In the genomic region with DNA sequence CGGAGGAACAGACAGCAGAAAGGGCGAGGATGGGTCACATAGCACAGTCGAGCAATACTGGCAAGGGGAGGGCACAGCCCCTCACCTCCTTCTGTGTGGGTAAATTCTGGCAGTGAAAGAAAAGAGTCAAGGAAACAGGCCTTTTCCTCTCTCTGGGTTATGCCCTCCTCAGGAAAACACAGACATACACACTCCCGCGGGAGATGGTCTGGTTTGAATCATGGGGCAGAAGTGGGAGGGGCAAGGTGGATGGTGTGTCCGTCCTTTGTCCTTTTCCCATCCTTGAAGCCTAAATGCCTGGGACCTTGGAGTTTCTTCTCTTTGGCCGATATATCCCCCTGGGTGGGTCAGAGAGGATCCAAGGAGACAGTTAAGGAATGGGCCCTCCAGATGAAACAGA, we compare ENCODE assay signal across 23 mouse cellular contexts. TPM values are rescaled to one million over a fixed set of nuclear protein-coding genes. Genes with fewer than 3 reads are reported as not detected.
DNase-seq lines count a peak whose midpoint lies in the region; ATAC-seq lines count a peak whose summit lies in the region.
"Had no signal": no experiment of that assay in that cellular context is flagged by ENCODE, and none has a peak within 500 bp of the region (broad histone marks: within the 10 kb centered on the region; RNA-seq: fewer than 3 reads in every experiment).

No protein-coding gene starts in this region.

- no peaks in the 10 kb centered on the region for H3K4me1 ChIP-seq in forebrain, embryonic 11.5 days (replicated peaks; ENCODE audit: control insufficient read depth, insufficient read depth, low read length)
- H3K4me1 ChIP-seq in forebrain, embryonic 14.5 days (ENCODE audit: control insufficient read depth, insufficient read depth, low read length) = no peaks in the 10 kb centered on the region
- no peaks in the 10 kb centered on the region for H3K4me1 ChIP-seq in intestine, embryonic 14.5 days (replicated peaks; ENCODE audit: control insufficient read depth, insufficient read depth, low read length)
- peaks cover 8% of the 10 kb centered on the region for H3K4me1 ChIP-seq in intestine, embryonic 15.5 days (replicated peaks)
- peaks cover 13% of the 10 kb centered on the region for H3K4me1 ChIP-seq in embryonic facial prominence, embryonic 13.5 days
- H3K4me1 ChIP-seq: midbrain, embryonic 12.5 days had no signal

- no peak overlapping the region for H3K9ac ChIP-seq in forebrain, embryonic 11.5 days (ENCODE audit: low read length)
- no peak overlapping the region for H3K9ac ChIP-seq in forebrain, embryonic 14.5 days (ENCODE audit: low read length)
- H3K9ac ChIP-seq in intestine, embryonic 14.5 days (ENCODE audit: low read length) = no peak overlapping the region
- no peak overlapping the region for H3K9ac ChIP-seq in intestine, embryonic 15.5 days
- H3K9ac ChIP-seq in embryonic facial prominence, embryonic 13.5 days = no peak overlapping the region
- H3K9ac ChIP-seq: forebrain, postnatal 0 days; heart, embryonic 15.5 days; limb, embryonic 13.5 days; lung, embryonic 15.5 days; midbrain, embryonic 12.5 days; neural tube, embryonic 13.5 days had no signal

- no peaks in the 10 kb centered on the region for H3K27me3 ChIP-seq in forebrain, embryonic 11.5 days (ENCODE audit: control insufficient read depth, insufficient read depth, low read length)
- no peaks in the 10 kb centered on the region for H3K27me3 ChIP-seq in forebrain, embryonic 14.5 days (replicated peaks; ENCODE audit: control insufficient read depth, insufficient read depth, low read length)
- no peaks in the 10 kb centered on the region for H3K27me3 ChIP-seq in intestine, embryonic 14.5 days (replicated peaks; ENCODE audit: control insufficient read depth, insufficient read depth, low read length)
- H3K27me3 ChIP-seq in intestine, embryonic 15.5 days (replicated peaks) = no peaks in the 10 kb centered on the region
- no peaks in the 10 kb centered on the region for H3K27me3 ChIP-seq in embryonic facial prominence, embryonic 13.5 days
- H3K27me3 ChIP-seq: heart, embryonic 15.5 days; lung, embryonic 15.5 days; midbrain, embryonic 12.5 days; neural tube, embryonic 13.5 days had no signal

- H3K36me3 ChIP-seq in forebrain, embryonic 11.5 days (ENCODE audit: control insufficient read depth, insufficient read depth, low read length) = no peaks in the 10 kb centered on the region
- no peaks in the 10 kb centered on the region for H3K36me3 ChIP-seq in forebrain, embryonic 14.5 days (ENCODE audit: control insufficient read depth, insufficient read depth, low read length)
- no peaks in the 10 kb centered on the region for H3K36me3 ChIP-seq in intestine, embryonic 14.5 days (ENCODE audit: control insufficient read depth, insufficient read depth, low read length)
- H3K36me3 ChIP-seq in intestine, embryonic 15.5 days = no peaks in the 10 kb centered on the region
- no peaks in the 10 kb centered on the region for H3K36me3 ChIP-seq in embryonic facial prominence, embryonic 13.5 days
- H3K36me3 ChIP-seq: heart, embryonic 10.5 days; heart, embryonic 15.5 days; limb, embryonic 13.5 days; lung, embryonic 15.5 days; midbrain, embryonic 12.5 days; neural tube, embryonic 13.5 days had no signal

- ATAC-seq in forebrain, embryonic 11.5 days (replicated peaks; ENCODE audit: low FRiP score) = no peak
- no peak for ATAC-seq in forebrain, embryonic 14.5 days
- ATAC-seq in intestine, embryonic 14.5 days (replicated peaks; ENCODE audit: low FRiP score, low TSS enrichment, low read depth) = no peak
- ATAC-seq in intestine, embryonic 15.5 days = no peak
- no peak for ATAC-seq in embryonic facial prominence, embryonic 13.5 days (ENCODE audit: insufficient number of reproducible peaks, insufficient read depth, low FRiP score, low TSS enrichment, low read depth)
- ATAC-seq: forebrain, postnatal 0 days; Patski had no signal

- H3K27ac ChIP-seq in forebrain, embryonic 11.5 days (ENCODE audit: low read depth, low read length) = no peak overlapping the region
- no peak overlapping the region for H3K27ac ChIP-seq in forebrain, embryonic 14.5 days (ENCODE audit: low read depth, low read length)
- no peak overlapping the region for H3K27ac ChIP-seq in intestine, embryonic 14.5 days (ENCODE audit: low read depth)
- no peak overlapping the region for H3K27ac ChIP-seq in intestine, embryonic 15.5 days
- 0 out of 2 replicates have a peak overlapping the region, but pooled peaks have one; percentile 28 for H3K27ac ChIP-seq in embryonic facial prominence, embryonic 13.5 days
- H3K27ac ChIP-seq: heart, embryonic 10.5 days; heart, embryonic 15.5 days; limb, embryonic 13.5 days; lung, embryonic 15.5 days; midbrain, embryonic 12.5 days; neural tube, embryonic 13.5 days had no signal

- no peaks in the 10 kb centered on the region for H3K9me3 ChIP-seq in forebrain, embryonic 11.5 days (ENCODE audit: control insufficient read depth, low read length)
- H3K9me3 ChIP-seq in forebrain, embryonic 14.5 days (replicated peaks; ENCODE audit: control insufficient read depth, low read length) = no peaks in the 10 kb centered on the region
- 0 out of 2 replicates have a peak, but pooled peaks cover 3% of the 10 kb centered on the region for H3K9me3 ChIP-seq in intestine, embryonic 14.5 days (ENCODE audit: control insufficient read depth, low read length)
- no peaks in the 10 kb centered on the region for H3K9me3 ChIP-seq in intestine, embryonic 15.5 days
- H3K9me3 ChIP-seq in embryonic facial prominence, embryonic 13.5 days = no peaks in the 10 kb centered on the region
- H3K9me3 ChIP-seq: heart, embryonic 10.5 days; heart, embryonic 15.5 days; lung, embryonic 15.5 days; midbrain, embryonic 12.5 days; neural tube, embryonic 13.5 days had no signal

- H3K4me3 ChIP-seq in forebrain, embryonic 11.5 days (ENCODE audit: low read depth, low read length) = no peak overlapping the region
- H3K4me3 ChIP-seq in forebrain, embryonic 14.5 days (ENCODE audit: low read depth, low read length) = no peak overlapping the region
- no peak overlapping the region for H3K4me3 ChIP-seq in intestine, embryonic 14.5 days (ENCODE audit: low read depth, low read length)
- H3K4me3 ChIP-seq in intestine, embryonic 15.5 days (replicated peaks) = no peak overlapping the region
- no peak overlapping the region for H3K4me3 ChIP-seq in embryonic facial prominence, embryonic 13.5 days
- H3K4me3 ChIP-seq: heart, embryonic 10.5 days; heart, embryonic 15.5 days; limb, embryonic 13.5 days; lung, embryonic 15.5 days; midbrain, embryonic 12.5 days; neural tube, embryonic 13.5 days had no signal

- DNase-seq in forebrain, embryonic 11.5 days (ENCODE audit: low spot score) = peak; percentile 48
- no peak for DNase-seq in forebrain, embryonic 14.5 days (ENCODE audit: low spot score)
- DNase-seq in intestine, embryonic 14.5 days (ENCODE audit: low spot score) = peak; percentile 49
- DNase-seq in cerebellum, postnatal 14 days = no peak
- DNase-seq in testis, postnatal 14 days (ENCODE audit: low spot score) = no peak
- DNase-seq: adrenal gland, postnatal 14 days; cerebellum, adult 11 months; cerebellum, adult 9-11 months; forebrain, postnatal 0 days; gastrocnemius, postnatal 10 days; kidney, adult 11 months; lung, postnatal 36 days had no signal

- WGBS in forebrain, embryonic 11.5 days = 75% methylated on average over 7 of the region's 7 CpGs
- 79% methylated on average over 7 of the region's 7 CpGs for WGBS in forebrain, embryonic 14.5 days
- WGBS in intestine, embryonic 14.5 days = 39% methylated on average over 7 of the region's 7 CpGs
- 53% methylated on average over 7 of the region's 7 CpGs for WGBS in intestine, embryonic 15.5 days
- 18% methylated on average over 7 of the region's 7 CpGs for WGBS in embryonic facial prominence, embryonic 13.5 days

- no peak overlapping the region for H3K4me2 ChIP-seq in forebrain, embryonic 11.5 days (ENCODE audit: low read depth, low read length, severe bottlenecking)
- H3K4me2 ChIP-seq in forebrain, embryonic 14.5 days (ENCODE audit: low read length) = no peak overlapping the region
- H3K4me2 ChIP-seq in intestine, embryonic 14.5 days (ENCODE audit: low read length) = no peak overlapping the region
- no peak overlapping the region for H3K4me2 ChIP-seq in intestine, embryonic 15.5 days (replicated peaks)
- H3K4me2 ChIP-seq in embryonic facial prominence, embryonic 13.5 days = no peak overlapping the region
- H3K4me2 ChIP-seq: heart, embryonic 15.5 days; limb, embryonic 13.5 days; liver, embryonic 11.5 days; lung, embryonic 15.5 days; midbrain, embryonic 12.5 days; neural tube, embryonic 13.5 days had no signal

RNA-seq across cellular contexts. Expression of a gene that starts 2.9 kb away (rescaled TPM):
- 7.7 and 8.4 TPM in 2 replicates for polyA plus RNA-seq in forebrain, embryonic 11.5 days (2014; fragmentation: Nextera tagmentation; extraction: Ambion mirVana)
- polyA plus RNA-seq in forebrain, embryonic 14.5 days (2014; fragmentation: Nextera tagmentation; extraction: Ambion mirVana) = 6.2 and 7.1 TPM in 2 replicates
- 9.7 and 11.8 TPM in 2 replicates for polyA plus RNA-seq in intestine, embryonic 14.5 days (2014; fragmentation: Nextera tagmentation; extraction: Ambion mirVana)
- 11.3 and 12.8 TPM in 2 replicates for polyA plus RNA-seq in intestine, embryonic 15.5 days (2015; fragmentation: Nextera tagmentation; extraction: Ambion mirVana)
- 11.9 and 13.2 TPM in 2 replicates for polyA plus RNA-seq in embryonic facial prominence, embryonic 13.5 days (2015; fragmentation: Nextera tagmentation; extraction: Ambion mirVana)

RNA-seq across cellular contexts. Expression of a gene that starts 27.5 kb away (rescaled TPM):
- 0.19 TPM in 1 of 2 replicates, not detected in the other for polyA plus RNA-seq in forebrain, embryonic 11.5 days (2014; fragmentation: Nextera tagmentation; extraction: Ambion mirVana)
- polyA plus RNA-seq in forebrain, embryonic 14.5 days (2014; fragmentation: Nextera tagmentation; extraction: Ambion mirVana) = not detected in 2 replicates
- polyA plus RNA-seq in intestine, embryonic 14.5 days (2014; fragmentation: Nextera tagmentation; extraction: Ambion mirVana) = not detected in 2 replicates
- not detected in 2 replicates for polyA plus RNA-seq in intestine, embryonic 15.5 days (2015; fragmentation: Nextera tagmentation; extraction: Ambion mirVana)
- 0.74 and 0.88 TPM in 2 replicates for polyA plus RNA-seq in embryonic facial prominence, embryonic 13.5 days (2015; fragmentation: Nextera tagmentation; extraction: Ambion mirVana)
- polyA plus RNA-seq: heart, embryonic 10.5 days; heart, embryonic 15.5 days; kidney, embryonic 14.5 days; lung, embryonic 15.5 days; Patski had no signal

RNA-seq across cellular contexts. Expression of a gene that starts 39.5 kb away (rescaled TPM):
- not detected in 2 replicates for polyA plus RNA-seq in forebrain, embryonic 11.5 days (2014; fragmentation: Nextera tagmentation; extraction: Ambion mirVana)
- not detected in 2 replicates for polyA plus RNA-seq in forebrain, embryonic 14.5 days (2014; fragmentation: Nextera tagmentation; extraction: Ambion mirVana)
- 0.24 and 0.28 TPM in 2 replicates for polyA plus RNA-seq in intestine, embryonic 14.5 days (2014; fragmentation: Nextera tagmentation; extraction: Ambion mirVana)
- polyA plus RNA-seq in intestine, embryonic 15.5 days (2015; fragmentation: Nextera tagmentation; extraction: Ambion mirVana) = 0.33 and 0.37 TPM in 2 replicates
- 0.17 and 0.26 TPM in 2 replicates for polyA plus RNA-seq in embryonic facial prominence, embryonic 13.5 days (2015; fragmentation: Nextera tagmentation; extraction: Ambion mirVana)
- polyA plus RNA-seq: heart, embryonic 10.5 days; heart, embryonic 15.5 days; liver, embryonic 11.5 days; midbrain, embryonic 12.5 days; neural tube, embryonic 13.5 days; Patski had no signal

Comparison
In these comparisons a context has a peak if more than half of its experiments do, and no peak if none do; other contexts are left out.
1. DNase-seq: peak in forebrain, embryonic 11.5 days (single experiment) and intestine, embryonic 14.5 days (single experiment); none in forebrain, embryonic 14.5 days (single experiment), cerebellum, postnatal 14 days (0 of 2) and testis, postnatal 14 days (single experiment).